Mouse (Mus musculus) kidney, adult 2 months (tissue): ENCODE results near the gene Sdk1.

Experiments used
- CTCF ChIP-seq: fragments of 200-500 bp; conservative IDR thresholded peaks from 2 replicates; pipeline ENCODE4 v1.5.1; 2011; ENCODE audit warnings: low read depth, mild to moderate bottlenecking, control low read depth, low read length, moderate library complexity, mixed read lengths; ENCODE audit not compliant: insufficient read depth, insufficient read length
- POLR2A ChIP-seq: fragments of 200-500 bp; IDR thresholded peaks from one replicate; pipeline ENCODE4 v1.6.1; 2011; ENCODE audit warnings: low read depth, low read length, control low read depth

- TF ChIP-seq CTCF (no peak), POLR2A (no peak)
These were observed 988.5 kb downstream of the Sdk1 start for GRCm38 (mm10) chr5:142229811-142230205.
